Mouse (Mus musculus) myocyte (in vitro differentiated cells): Measurements from ENCODE around the gene Acoxl. TPM values are rescaled to one million over a fixed set of nuclear protein-coding genes. Genes with fewer than 3 reads are reported as not detected.

Experiments
- H3K27me3 ChIP-seq: one replicate; pipeline ENCODE4 v1.6.1; 2011; ENCODE audit not compliant: control insufficient read depth, insufficient read depth, insufficient read length
- H3K36me3 ChIP-seq: one replicate; pipeline ENCODE4 v1.6.1; 2011; ENCODE audit not compliant: control insufficient read depth, insufficient read depth
- H3K4me2 ChIP-seq: one replicate; pipeline ENCODE4 v1.6.1; 2011; ENCODE audit warnings: low read depth, control low read depth
- H3K4me3 ChIP-seq: one replicate; pipeline ENCODE4 v1.5.1; 2011; ENCODE audit warnings: mild to moderate bottlenecking, control low read depth, moderate library complexity
- H3K79me2 ChIP-seq: one replicate; pipeline ENCODE4 v1.6.1; 2011; ENCODE audit not compliant: control insufficient read depth, insufficient read depth
- H3ac ChIP-seq: one replicate; pipeline ENCODE4 v1.6.1; 2011; ENCODE audit not compliant: control insufficient read depth, insufficient read length
- CEBPB ChIP-seq: IDR thresholded peaks from 2 replicates; pipeline ENCODE4 v1.6.1; 2011; ENCODE audit warnings: mild to moderate bottlenecking, moderate library complexity; ENCODE audit not compliant: poor library complexity, insufficient read depth, severe bottlenecking
- E2F4 ChIP-seq: IDR thresholded peaks from one replicate; pipeline ENCODE4 v1.6.1; 2011; ENCODE audit warnings: mild to moderate bottlenecking, control low read depth, moderate library complexity; ENCODE audit not compliant: insufficient read depth
- MAX ChIP-seq: IDR thresholded peaks from one replicate; pipeline ENCODE4 v1.6.1; 2011; ENCODE audit warnings: low read depth, mild to moderate bottlenecking, control low read depth
- MYOD1 ChIP-seq, 3 experiments: IDR thresholded peaks; one replicate each; pipeline ENCODE4 v1.6.1; 2011; ENCODE audit warnings: control low read depth in 2 of 3, low read depth in 2 of 3, mild to moderate bottlenecking in 2 of 3, moderate library complexity in 1 of 3; ENCODE audit not compliant: insufficient read length in 2 of 3, control insufficient read depth in 1 of 3
- MYOG ChIP-seq, 3 experiments: IDR thresholded peaks; one replicate each; pipeline ENCODE4 v1.6.1; 2011; ENCODE audit warnings: control low read depth in 2 of 3, low read depth in 2 of 3, mild to moderate bottlenecking in 2 of 3; ENCODE audit not compliant: insufficient read length in 2 of 3, control insufficient read depth in 1 of 3, insufficient read depth in 1 of 3
- POLR2A ChIP-seq: IDR thresholded peaks from one replicate; pipeline ENCODE4 v1.6.1; 2011; ENCODE audit warnings: low read depth, mild to moderate bottlenecking, control low read depth, moderate library complexity; ENCODE audit not compliant: insufficient read length
- POLR2AphosphoS2 ChIP-seq: IDR thresholded peaks from one replicate; pipeline ENCODE4 v1.6.1; 2011; ENCODE audit warnings: low read depth, control low read depth; ENCODE audit not compliant: insufficient read length
- REST ChIP-seq: IDR thresholded peaks from one replicate; pipeline ENCODE4 v1.6.1; 2011; ENCODE audit warnings: mild to moderate bottlenecking, control low read depth, moderate library complexity; ENCODE audit not compliant: insufficient read depth, insufficient read length
- SRF ChIP-seq: IDR thresholded peaks from one replicate; pipeline ENCODE4 v1.6.1; 2011; ENCODE audit warnings: low read depth; ENCODE audit not compliant: control insufficient read depth, insufficient read length
- TCF12 ChIP-seq: IDR thresholded peaks from one replicate; pipeline ENCODE4 v1.6.1; 2011; ENCODE audit warnings: mild to moderate bottlenecking, control low read depth; ENCODE audit not compliant: poor library complexity, insufficient read depth, severe bottlenecking
- TCF3 ChIP-seq: IDR thresholded peaks from one replicate; pipeline ENCODE4 v1.6.1; 2011; ENCODE audit warnings: low read depth, control low read depth; ENCODE audit not compliant: insufficient read length
- USF1 ChIP-seq: IDR thresholded peaks from one replicate; pipeline ENCODE4 v1.6.1; 2011; ENCODE audit warnings: low read depth, mild to moderate bottlenecking, control low read depth, moderate library complexity
- polyA plus RNA-seq: library from polyadenylated mRNA; unstranded; fragments of >200 nt; fragmentation: generic; extraction: Trizol; gene quantifications from one replicate; pipeline ENCODE4 v1.2.1, GENCODE M21; 2012; ENCODE audit warnings: missing spikeins

The Acoxl gene
- polyA plus RNA-seq, 1 experiment = 0.01 TPM

DNA sequence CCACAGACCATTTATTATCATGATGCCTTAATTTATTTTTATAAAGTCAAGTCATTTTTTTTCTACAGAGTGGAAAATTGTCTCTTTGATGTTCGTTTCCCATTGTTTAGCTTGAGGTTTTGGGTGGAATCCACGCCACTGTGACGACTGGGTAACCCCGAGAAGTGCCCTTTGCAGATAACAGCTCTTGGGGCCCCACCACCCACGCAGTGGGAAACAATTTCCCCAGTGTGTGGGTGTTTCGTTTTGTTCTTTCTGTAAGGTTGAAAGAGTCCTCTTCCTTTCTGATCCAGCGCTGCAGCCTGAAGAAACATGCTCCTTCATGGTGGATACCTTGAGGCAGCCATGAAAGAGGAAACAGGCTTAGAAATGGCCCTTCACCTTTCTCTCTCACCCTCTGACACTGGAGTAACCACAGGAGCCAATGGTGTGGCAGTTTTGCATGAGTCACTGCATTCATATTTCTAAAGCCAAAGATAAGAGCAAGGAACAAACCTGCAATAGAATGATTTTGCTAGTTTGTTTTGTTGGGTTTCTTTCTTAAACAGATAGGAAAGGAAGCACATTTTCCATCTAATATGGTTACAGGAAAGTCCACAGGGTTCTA, 78.2 kb downstream of the Acoxl start:
- Histone ChIP-seq H3K79me2 (no peaks in the 10 kb centered on the region), H3K4me2 (no peak overlapping the region), H3K4me3 (no peak overlapping the region), H3K27me3 (peaks cover 5% of the 10 kb centered on the region), H3ac (no peak overlapping the region), H3K36me3 (no peaks in the 10 kb centered on the region)
- TF ChIP-seq MYOD1 (IDR thresholded peaks at IDR 0.05; ENCODE audit: control insufficient read depth in 1 of 3, insufficient read length in 2 of 3, low read depth in 2 of 3) (no peak), CEBPB (no peak), POLR2A (no peak), POLR2AphosphoS2 (no peak), MAX (no peak), TCF12 (no peak)

DNA sequence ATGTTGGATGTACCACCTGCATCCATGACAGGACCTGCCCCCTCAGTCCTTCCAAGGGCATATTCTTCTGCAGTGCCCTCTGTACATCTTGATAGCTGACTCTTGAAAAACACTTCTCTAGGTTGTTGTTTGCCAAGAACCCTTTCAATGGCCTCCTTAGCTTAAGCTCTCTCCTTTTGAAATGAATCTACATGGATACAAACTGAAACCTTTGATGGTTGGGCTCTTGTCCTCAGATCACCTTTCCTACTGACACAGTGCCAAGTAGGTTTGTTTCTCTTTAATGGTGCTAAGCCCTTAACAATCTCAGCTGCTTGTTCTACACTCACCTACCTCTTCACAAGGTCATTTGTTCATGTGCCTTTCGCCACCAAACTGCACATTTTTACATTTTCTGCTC, 81.1 kb downstream of the Acoxl start:
- Histone ChIP-seq H3K36me3 (no peaks in the 10 kb centered on the region), H3K4me3 (no peak overlapping the region)

DNA sequence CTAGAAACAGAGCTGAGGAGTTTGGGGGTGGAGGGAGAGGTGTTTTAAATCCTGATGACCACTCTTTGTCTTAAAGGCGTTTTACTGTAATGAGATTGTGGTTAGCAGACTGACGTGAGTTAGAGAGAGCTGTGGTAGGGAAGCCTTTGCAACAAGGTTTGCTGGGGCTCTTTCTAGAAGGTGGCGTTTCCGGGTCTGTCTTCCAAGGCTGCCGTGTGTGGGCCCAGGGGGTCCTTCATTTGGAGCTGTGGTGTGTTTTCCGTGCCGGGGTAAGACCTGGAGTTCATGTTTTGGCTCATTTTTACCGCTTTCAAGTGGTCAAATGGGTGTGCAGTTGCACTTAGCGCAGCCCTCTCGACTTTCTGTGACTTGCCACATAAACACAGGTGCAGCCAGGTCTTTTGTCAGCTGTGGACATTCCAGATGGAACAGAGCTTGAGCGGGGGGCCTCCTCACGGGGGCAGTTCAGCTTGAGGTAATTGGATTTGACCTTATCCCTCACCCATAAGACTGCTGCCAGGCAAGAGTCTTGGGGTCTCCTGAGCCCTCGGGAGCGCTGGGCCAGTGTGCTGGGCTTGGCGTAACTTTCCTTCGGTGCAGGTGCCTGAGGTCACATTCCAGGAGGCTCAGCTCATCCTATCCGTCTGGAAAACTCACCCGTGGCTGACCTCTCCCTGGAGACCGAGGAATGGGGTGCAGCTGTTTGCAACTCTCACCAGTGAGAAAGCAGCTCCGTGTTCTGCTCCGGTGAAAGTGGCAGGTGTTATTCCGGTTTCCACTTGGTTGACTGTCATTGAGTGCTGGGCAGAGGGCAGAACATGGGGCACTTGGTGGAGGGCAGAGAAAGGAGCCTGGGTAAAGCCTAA, 83.6 kb downstream of the Acoxl start:
- Histone ChIP-seq H3K4me3 (no peak overlapping the region), H3ac (no peak overlapping the region), H3K36me3 (no peaks in the 10 kb centered on the region), H3K79me2 (no peaks in the 10 kb centered on the region), H3K27me3 (peaks cover 10% of the 10 kb centered on the region), H3K4me2 (no peak overlapping the region)
- TF ChIP-seq MYOG (IDR thresholded peaks at IDR 0.05; ENCODE audit: control insufficient read depth in 1 of 3, insufficient read depth in 1 of 3, insufficient read length in 2 of 3, low read depth in 2 of 3) (peak in 1 of 3 experiments; percentile 70), CEBPB (no peak), MYOD1 (IDR thresholded peaks at IDR 0.05; ENCODE audit: control insufficient read depth in 1 of 3, insufficient read length in 2 of 3, low read depth in 2 of 3) (peak in 2 of 3 experiments; percentile 34 to 51)

More for the DNA sequence above, 81.1 kb downstream of the Acoxl start:
- H3K79me2 ChIP-seq = no peaks in the 10 kb centered on the region
- H3K27me3 ChIP-seq = no peaks in the 10 kb centered on the region
- no peak overlapping the region for H3K4me2 ChIP-seq
- no peak for TF ChIP-seq MYOG (IDR thresholded peaks at IDR 0.05; ENCODE audit: control insufficient read depth in 1 of 3, insufficient read depth in 1 of 3, insufficient read length in 2 of 3, low read depth in 2 of 3)
- TF ChIP-seq POLR2A = no peak
- no peak for TF ChIP-seq REST
- no peak for TF ChIP-seq TCF12
- TF ChIP-seq USF1 = no peak
- no peak for TF ChIP-seq MAX
- TF ChIP-seq SRF = no peak
- TF ChIP-seq CEBPB = no peak
- H3ac ChIP-seq = no peak overlapping the region

DNA sequence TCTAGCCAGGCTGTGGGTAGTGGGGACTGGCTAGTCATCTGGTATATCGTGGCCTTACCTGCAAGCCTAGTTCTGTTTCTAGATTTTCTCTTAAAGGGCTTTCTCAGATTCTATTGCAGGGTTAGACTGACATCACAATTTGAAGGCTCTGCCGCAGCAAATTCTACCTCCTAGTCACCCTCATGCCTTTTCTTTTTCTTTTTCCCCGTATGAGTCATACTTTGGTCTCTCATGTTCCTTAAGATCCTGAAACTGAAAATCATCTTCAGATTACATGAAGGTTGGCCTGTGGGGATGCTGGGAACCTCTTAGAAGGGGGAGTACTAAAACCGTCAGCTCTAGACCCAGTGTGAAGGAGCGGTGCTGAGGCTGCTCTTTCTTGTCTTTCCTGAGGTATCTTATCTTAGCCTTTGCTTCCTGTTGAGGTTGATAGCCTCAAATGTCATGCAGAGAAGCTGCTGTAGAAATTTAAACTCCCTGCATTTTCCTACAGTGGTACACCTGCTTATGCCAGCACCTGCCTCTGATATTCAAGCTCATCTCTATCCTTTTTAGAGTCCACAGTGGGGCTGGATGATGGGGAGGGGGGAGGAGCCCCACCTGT, 84.5 kb downstream of the Acoxl start:
- TF ChIP-seq MAX (no peak), MYOG (IDR thresholded peaks at IDR 0.05; ENCODE audit: control insufficient read depth in 1 of 3, insufficient read depth in 1 of 3, insufficient read length in 2 of 3, low read depth in 2 of 3) (no peak), TCF3 (no peak), POLR2A (no peak), TCF12 (no peak), REST (no peak), POLR2AphosphoS2 (no peak), SRF (no peak), E2F4 (no peak)
- Histone ChIP-seq H3K27me3 (peaks cover 10% of the 10 kb centered on the region), H3K4me3 (no peak overlapping the region), H3K4me2 (no peak overlapping the region), H3K79me2 (no peaks in the 10 kb centered on the region), H3K36me3 (no peaks in the 10 kb centered on the region), H3ac (no peak overlapping the region)
